Mouse (Mus musculus): ENCODE results near the gene Kit. TPM values are rescaled to one million over a fixed set of nuclear protein-coding genes. Genes with fewer than 3 reads are reported as not detected.

Gene Kit
- total RNA-seq, 2 experiments from 2014 or later: 2.7 to 3.8 TPM

GRCm38 (mm10) chr5:75704584-75705175, 130.0 kb downstream of the Kit start:
- no peak for DNase-seq (ENCODE audit: low spot score in 2 of 2)

GRCm38 (mm10) chr5:75705421-75705820, 130.7 kb downstream of the Kit start:
- no peak for DNase-seq (ENCODE audit: low spot score in 2 of 2)
